Mouse (Mus musculus) erythroid progenitor cell, adult 5-6 weeks (primary cell): ENCODE results near the gene St3gal5. TPM values are rescaled to one million over a fixed set of nuclear protein-coding genes. Genes with fewer than 3 reads are reported as not detected.
"Not testable (repeated sequence)": the region's sequence is repeated elsewhere in the genome, so short reads cannot be mapped to it uniquely, and the experiment has no call there.

Experiments
- ATAC-seq: replicated peaks from 2 replicates; pipeline ENCODE4 v1.8.0; 2016; ENCODE audit warnings: moderate number of reproducible peaks, mild to moderate bottlenecking, moderate TSS enrichment, inconsistent platforms; ENCODE audit not compliant: poor library complexity, low FRiP score, severe bottlenecking
- total RNA-seq, 2 experiments: library from RNA; stranded (forward) in 1 of 2; stranded (reverse) in 1 of 2; fragments of 150-400 nt in 1 of 2; fragments of 186-747, 209-891 nt in 1 of 2; gene quantifications; 2 replicates each; pipeline versions ENCODE4 v1.2.3 to v1.2.4; 2015 to 2017; ENCODE audit warnings: low replicate concordance in 2 of 2

Gene St3gal5
- total RNA-seq (2015; ENCODE audit: low replicate concordance) (226 and 229 TPM in 2 replicates), total RNA-seq (2017; ENCODE audit: low replicate concordance) (231 and 263 TPM in 2 replicates)

DNA sequence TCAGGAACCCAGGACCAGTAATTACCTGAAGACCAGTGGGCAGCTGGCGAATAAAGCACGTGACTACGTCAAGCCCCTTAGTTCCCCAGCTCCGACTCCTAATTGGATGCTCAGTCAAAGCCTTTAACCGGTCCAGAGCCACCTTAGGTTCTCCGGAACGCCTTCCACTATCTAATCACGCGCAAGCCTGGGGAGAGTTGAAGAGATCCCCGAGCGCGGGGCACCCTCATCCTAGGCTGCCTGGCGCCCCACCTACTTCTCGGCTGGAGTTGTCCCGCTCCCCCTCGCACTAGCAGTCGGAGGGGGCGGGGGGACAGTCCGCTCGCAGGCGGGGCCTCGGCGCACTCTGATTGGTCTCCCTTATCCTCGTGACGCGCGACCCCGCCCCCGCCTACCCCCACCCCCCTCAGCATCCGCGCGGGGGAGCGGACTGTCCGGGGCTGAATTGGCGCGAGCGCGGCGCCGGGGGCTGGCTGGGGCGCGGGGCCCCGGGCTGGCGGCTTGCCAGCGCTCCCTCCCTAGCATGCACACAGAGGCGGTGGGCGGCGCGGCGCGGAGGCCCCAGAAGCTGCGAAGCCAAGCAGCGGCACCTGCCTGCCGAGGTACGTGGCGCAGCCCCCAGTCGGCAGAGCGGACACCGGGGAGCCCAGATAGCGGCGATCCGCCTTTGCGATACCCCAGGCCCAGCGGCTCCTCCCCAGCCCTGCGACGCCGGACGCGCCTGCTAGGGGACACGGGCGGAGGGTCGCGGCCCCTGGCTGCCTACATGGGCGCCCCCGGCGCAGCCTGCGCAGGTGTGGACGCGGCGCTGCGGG lies at the start of gene St3gal5:
Gene St3gal5 (plus strand): TSS at position 412 of the 815 bp plus-strand sequence.
- peak; percentile 78 for ATAC-seq

DNA sequence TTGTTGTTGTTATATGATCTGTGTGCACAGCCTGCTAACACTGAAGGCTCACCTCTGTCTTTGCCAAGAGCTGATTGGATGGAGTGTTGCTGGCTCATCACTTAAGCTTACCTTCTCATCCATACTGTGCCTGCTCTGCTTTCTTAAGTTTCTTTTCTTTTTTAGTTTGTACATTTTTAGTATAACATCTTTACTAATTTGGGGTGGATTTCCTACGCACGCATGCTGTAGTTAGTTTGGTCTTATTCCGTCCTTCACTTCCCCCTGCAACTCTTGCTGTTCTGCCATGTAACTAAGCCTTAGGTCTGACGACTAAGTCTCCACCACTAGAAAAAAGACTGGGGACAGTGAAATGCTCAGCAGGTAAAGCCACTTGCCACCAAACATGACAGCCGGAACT lies 48.7 kb upstream of the St3gal5 start:
- no peak for ATAC-seq

DNA sequence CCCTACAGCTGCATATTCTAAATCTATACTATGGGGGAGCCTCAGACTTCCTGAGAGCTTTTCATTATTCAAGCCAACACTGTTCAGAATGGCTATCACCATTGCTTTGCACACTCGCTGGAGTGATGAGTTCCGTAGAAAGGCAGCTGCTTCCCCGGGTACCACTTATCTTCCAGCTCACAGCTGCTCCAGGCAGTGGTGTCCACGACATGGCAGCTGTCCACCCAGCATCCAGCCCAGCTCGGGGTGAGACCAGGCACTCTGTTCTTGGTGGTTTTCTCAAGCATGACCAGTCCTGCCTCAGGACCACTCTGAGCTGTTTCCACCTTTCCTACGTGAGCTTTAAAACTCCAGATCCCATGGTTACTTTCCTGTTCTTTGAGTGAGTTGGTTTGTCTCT lies 47.5 kb upstream of the St3gal5 start:
- no peak for ATAC-seq

DNA sequence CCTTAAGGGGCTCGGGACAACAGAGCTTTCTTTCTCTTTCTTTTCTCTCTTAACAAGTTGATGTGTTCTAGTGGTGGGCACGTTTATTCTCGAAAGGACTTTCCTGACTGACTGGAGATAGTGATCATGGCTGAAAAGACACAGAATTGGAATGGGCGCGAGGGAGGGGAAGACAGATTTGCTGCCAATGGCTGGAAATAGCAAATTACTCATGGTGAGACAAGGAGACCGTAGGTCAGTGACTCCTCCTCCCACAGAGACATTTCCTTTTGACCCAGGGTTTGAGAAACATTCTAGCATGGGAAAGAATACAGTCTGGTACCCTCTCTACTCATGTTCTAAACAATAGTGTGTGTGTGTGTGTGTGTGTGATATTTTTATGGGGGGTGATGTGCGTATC lies 46.6 kb upstream of the St3gal5 start:
- no peak for ATAC-seq

DNA sequence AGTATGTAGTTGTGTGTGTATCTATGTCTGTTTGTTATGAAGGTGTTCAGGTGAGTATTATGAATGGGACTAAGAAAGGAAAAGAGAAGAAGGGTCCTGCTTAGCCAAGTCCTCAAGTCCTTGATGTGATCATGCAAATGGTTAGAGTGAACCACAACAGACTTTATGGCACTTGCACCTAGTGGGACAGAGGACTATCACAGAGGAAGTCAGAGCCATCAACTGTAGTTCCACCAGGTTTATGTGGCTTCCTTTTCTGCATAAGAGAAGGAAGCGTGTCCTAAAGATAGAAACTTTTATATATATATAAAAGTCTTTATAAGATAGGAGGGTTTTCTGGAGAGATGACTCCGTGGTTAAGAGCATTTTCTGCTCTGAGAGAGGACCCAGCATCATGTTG lies 46.1 kb upstream of the St3gal5 start:
- no peak for ATAC-seq

DNA sequence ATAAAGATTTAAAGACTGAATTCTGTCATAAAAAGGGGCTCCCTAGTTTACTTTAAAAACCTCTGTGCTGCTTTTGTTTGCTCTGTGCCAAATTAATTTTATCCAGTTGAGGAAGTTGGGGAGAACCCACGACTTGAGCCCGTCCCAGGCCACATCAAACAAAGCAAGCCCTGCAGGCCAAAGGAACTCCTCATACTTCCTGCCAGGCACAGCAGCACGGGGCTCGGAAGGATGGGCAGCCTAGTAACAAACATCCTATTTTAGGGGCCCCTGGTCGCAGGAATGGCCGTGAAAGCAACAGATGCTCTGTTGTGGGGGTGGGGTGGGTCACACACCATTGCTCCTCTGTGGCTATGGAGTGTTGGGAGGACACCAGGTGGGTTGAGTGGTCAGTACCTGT lies 45.6 kb upstream of the St3gal5 start:
- no peak for ATAC-seq

DNA sequence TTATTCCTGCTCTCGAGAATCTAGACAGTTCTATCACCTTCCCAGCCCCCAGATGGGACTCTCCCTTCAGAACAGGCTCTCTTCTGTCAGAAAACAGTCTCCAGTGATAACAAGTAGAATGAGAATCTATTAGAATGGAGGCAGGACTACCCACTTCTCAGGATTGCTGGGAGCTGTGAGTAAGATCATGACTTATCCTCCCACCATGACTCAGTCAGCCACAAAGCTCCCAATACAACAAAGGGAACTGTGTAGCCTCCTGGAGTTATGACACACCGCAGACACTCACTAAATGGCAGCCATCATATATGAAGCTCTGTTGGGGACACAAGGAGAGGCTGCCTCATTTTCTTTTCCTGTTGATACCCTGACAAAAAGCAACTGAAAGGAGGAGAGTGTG lies 40.8 kb upstream of the St3gal5 start:
- ATAC-seq: no peak

DNA sequence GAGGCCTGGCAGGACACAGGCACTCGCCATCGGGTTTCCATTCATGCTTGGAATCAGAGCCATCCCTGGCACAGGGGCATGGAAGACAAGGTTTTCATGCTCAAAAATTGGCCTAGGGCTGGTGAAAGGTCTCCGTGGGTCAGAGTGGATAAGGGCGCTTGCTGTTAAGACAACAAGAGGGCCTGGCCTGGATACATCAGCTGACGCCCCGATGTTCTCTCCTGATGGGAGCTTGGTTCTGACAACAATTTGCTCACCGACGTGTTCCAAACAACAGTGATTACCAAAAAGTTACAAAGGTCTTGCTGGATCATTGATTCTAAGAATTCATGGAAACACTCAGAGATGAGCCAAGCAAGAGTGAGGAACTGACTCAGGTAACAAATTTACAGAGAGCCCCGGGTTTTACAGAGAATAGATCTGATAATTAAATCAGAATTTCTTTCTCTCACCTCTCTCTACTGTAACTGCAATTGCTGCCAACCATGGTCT lies 38.9 kb upstream of the St3gal5 start:
- no peak for ATAC-seq

DNA sequence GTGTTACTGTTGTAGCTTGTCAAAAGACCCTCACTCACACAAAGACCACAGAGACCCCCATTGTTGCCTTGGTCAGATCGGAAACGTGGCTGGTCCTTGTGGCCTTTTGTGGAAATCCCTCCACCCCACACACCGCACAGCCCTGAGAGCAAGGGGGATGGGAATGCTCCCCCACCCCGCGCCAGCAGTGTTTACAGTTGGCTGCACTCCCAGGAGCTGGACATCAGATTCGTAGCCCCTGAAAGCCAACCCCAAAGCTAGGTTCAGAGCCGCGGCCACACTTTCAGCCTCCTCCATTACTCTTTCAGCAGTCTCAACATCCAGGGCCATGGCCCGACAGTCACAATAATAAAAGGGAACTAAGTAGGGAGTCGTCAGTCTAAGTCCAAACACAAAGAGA lies 36.7 kb upstream of the St3gal5 start:
- not testable (repeated sequence) for ATAC-seq

DNA sequence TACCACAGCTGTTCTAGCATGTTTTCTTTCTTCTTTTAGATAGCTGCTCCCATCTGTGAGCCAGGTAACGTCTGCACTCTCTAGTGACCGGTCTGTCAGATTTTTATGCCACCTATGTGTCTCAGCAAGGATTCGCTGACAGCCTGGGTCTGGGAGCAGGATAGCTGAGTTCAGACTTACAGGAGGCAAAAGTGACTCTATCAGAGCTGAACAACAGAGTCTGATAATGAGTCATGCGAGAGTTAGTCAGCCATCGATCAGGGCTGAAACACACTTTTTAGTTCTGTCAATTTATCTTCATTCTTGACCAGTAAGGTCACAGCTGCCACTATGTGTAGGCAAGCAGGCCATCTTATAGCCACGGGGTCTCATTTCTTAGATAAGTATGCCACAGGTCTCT lies 33.7 kb upstream of the St3gal5 start:
- no peak for ATAC-seq

DNA sequence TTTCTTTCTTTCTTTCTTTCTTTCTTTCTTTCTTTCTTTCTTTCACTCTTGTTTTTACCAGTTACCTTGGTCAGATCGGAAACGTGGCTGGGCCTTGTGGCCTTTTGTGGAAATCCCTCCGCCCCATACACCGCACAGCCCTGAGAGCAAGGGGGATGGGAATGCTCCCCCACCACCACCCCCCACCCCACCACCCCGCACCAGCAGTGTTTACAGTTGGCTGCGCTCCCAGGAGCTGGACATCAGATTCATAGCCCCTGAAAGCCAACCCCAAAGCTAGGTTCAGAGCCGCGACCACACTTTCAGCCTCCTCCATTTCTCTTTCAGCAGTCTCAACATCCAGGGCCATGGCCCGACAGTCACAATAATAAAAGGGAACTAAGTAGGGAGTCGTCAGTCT lies 31.4 kb upstream of the St3gal5 start:
- ATAC-seq: no peak

DNA sequence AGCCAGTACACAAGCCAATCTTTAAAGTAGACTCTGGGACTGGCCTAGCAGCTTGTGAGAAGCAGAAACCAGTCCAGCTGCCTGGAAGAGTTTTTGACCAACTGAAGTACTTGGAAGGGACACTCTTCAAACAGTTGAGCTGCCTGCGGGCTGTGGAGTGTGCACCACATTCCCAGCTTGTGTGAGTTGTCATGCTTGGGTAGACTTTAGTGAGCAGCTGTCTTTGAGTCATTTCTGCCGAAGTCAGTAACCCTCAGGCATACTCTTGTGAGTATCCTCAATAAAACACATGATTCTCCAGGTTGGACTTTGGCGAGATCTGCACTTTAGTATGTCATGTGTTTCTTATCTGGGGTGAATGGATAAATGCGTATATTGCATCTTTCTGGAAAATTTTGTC lies 29.0 kb upstream of the St3gal5 start:
- ATAC-seq: no peak

DNA sequence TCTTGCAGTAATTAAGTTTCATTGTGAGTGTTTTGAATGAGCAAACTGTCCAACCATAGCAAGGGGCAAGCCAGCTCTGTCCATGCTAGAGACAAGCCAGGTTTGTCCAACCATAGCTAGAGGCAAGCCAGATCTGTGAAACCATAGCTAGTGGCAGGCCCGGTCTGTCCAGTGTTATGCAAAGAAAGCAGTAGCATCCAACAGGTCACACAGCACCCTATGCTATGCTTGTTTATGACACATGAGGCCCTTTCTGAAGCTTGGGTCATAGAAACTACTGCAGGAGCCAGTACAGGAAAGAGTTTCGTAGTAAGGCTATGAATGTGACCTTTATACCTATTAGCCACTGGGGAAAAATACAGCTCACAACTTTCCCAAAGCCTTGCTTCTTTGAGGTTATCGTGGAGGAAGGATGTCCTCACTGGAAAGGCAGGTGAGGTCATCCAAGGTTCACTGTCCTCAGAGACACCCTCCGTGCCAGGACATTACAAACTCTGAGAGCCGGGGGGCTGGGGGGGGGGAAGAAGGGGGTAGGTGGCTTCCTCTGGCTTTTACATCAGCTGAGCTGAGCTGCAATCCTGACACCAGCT lies 26.0 kb upstream of the St3gal5 start:
- ATAC-seq: no peak

DNA sequence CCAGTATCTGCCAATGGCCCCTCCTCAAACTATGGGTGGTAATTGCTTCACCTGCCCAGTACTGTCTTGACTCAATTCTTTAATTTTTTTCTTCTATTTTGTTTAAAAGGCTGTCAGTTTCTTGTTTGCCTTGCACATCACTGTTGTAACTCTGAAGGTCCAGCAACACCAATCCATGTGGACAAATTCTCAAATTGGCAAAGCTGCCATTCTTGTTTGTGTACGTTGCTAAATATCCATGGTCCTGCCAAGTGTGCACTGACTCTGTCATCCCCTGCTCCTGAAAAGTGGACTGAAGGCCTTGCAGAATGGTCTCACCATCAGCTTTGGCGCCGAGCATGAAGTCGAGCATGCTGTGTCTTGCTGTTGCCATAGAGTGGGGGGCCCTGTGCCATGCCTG lies 23.6 kb upstream of the St3gal5 start:
- no peak for ATAC-seq

DNA sequence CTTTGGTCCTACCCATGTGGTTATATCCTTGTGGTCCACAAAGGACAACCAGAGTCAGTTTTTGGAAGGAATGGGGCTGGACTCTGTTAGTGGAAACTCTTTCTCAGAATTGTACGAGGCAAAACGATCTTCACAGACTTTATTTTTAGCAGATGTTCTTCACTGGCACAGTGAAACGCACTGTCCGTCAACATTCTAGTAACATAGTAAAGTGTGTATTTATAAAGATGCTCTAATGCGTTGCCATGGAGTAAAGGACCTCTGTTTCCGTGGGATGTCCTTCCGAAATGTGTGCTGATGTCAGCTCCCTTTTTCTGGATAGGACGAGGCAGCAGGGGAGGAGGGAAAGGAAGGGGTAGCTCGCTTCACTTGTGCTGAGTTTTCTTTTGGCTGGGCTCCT lies 20.9 kb upstream of the St3gal5 start:
- ATAC-seq: no peak

DNA sequence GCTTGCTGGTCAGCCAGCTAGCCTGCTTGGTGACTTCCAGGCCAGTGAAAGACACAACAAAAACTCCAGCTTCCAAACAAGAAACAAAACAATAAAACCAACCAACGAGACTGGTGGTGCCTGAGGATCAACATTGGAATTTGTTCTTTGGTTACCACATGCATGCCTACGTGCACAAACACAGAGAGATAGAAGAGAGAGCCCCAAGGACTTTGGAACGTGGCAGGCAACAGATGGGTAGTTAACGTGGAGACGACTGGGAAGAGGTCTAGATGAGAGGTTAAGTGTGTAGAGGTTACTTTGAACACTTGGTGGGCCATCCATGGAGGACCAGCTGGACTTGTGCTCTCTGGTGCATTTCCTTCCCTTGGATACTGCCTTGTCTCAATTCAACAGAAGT lies 19.2 kb upstream of the St3gal5 start:
- ATAC-seq: no peak

DNA sequence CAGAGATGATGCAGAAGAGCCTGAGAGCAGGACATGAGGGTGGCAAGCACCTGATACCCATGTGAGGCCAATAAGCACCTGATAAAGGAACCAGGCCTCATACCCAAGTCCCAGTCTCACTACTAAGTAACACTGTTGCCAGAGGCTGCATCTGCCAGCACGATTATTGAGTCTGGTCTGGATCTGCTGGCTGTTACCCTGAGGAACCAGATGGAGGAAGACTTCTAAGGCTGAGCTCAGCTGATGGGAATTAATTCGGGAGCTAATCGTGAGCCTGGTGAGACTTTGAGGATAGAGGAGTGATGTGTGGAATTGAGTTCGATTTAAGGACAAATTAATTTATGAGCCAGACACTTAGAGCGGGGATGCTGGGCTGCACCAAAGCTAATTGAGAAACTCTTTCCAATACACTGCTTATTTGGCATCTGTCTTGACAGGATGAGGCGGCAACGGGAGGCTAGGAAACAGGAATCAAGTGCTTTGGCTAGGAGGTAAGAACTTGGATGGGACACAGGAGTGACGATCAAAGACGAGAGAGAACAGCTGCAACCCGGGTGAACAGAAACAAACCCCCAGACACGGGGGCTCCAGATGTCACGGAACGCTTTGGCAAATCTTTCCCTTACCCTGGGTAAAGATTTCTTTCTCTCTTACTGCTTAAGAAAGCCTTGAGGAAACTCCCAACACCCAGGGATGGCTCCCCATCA lies 15.9 kb upstream of the St3gal5 start:
- no peak for ATAC-seq

DNA sequence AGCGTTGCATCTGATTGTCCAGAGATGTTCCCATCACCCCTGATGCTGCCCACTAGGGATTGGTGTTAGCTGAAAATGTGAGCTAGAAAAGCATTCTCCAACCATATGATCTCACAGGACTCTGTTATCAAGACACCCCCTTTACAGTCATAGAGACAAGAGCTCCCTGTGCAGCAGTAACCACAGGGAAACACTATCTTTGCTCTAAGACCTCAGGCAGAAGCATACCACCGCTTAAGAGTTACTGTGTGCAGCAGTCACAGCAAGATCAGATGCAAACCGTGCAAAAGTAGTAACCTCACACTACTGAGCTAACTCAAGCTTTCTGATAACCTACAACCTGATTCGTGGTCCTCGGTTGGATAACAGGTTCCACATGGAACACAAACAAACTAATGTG lies 10.0 kb upstream of the St3gal5 start:
- ATAC-seq: no peak

DNA sequence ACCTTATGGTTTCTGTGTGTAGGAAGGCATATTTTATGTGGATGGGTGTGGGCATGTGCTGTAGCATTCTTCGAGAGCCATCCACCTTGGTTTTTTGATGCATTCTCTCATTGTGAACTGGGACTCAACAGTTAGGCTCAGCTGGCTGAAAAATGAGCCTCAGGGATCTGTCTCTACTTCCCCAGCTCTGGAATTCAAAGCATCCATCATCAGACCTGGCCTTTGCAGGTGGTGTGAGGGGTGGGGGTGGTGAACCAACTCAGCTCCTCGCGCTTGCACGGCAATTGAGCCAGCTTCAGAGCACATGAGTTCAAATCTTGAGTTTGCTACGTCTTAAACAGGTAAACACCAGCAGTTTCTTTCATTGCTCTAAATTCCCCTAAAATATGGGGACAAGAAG lies 7.5 kb upstream of the St3gal5 start:
- ATAC-seq: no peak

DNA sequence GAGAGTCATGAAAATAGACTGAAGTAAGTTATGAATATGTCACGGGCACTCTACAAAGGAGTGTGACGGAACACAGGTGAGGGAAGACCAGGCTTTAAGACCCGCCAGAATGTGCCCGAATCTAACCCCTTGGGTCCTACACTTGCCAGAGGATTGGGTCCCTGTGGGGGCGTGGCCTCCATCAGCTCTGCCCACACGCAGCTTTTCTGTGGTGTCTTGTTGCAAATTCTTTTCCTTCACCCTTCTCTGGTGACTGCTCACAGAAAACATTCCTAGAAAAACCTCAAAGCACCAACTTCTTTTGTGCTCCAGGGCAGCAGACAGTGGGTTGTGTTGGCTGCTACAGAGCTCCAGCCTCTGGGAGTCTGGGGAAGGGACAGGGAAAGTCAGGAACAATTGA lies 6.4 kb upstream of the St3gal5 start:
- no peak for ATAC-seq

DNA sequence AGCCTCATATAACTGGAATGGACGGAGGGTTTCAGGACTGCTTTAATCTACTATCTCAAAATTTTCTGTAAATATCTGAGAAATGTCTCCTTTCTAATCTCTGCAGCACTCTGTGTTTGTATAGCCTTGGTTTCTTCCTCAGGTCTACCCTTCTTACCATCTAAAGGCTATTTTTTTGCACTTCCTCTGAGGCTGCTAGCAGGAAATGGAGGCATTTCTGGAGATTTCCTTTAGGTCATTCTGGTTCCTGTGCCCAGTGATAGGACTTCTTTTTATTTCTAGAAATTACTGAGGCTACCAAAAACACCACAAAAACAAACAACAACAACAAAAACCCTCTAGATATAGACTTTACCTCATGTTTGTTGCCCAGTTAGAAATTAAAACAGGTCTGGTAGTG lies 4.3 kb upstream of the St3gal5 start:
- ATAC-seq: no peak
